Mouse (Mus musculus): ENCODE measurements around the gene R3hdml.

- TF ChIP-seq CTCF (IDR thresholded peaks at IDR 0.05; ENCODE audit: low read depth, low read length) (no peak), TAL1 (conservative IDR thresholded peaks at IDR 0.05; ENCODE audit: low read depth, low read length) (no peak), GATA1 (IDR thresholded peaks at IDR 0.05; ENCODE audit: borderline replicate concordance, low read length) (no peak), POLR2AphosphoS5 (IDR thresholded peaks at IDR 0.05; ENCODE audit: insufficient replicate concordance, low read depth, low read length) (no peak)
Measured at GRCm38 (mm10) chr2:163471710-163472465, 20.2 kb upstream of the R3hdml start.

Measured in G1E (cell line).